Mouse (Mus musculus): Measurements from ENCODE around the gene Nfkbid. TPM values are rescaled to one million over a fixed set of nuclear protein-coding genes. Genes with fewer than 3 reads are reported as not detected.
A peak's percentile ranks its signal among the peaks of the same experiment; 100 is the strongest.

Gene Nfkbid
- polyA plus RNA-seq, 1 experiment = 0.42 TPM

DNA sequence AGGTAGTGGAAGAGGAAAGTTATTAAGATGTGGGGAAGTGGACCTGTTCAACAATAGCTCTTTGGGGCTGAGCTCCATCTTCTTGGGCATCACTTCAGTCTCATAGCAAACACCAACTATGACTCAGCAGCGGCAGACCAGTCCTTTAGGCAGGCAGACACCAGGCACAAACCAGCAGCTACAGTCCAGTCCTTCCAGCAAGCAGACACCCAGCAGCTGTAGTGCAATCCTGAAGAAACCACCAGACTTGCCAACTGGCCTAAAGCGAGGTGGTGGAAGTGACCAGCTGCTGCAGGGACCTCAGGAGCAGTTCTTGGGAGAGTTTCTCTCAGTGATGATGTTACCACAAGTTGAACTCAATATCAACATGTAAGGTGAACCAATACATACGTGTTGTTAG, 12.9 kb upstream of the Nfkbid start:
- Histone ChIP-seq H3K4me1 (ENCODE audit: control insufficient read depth, insufficient read depth, low read length) (no peaks in the 10 kb centered on the region), H3K27ac (ENCODE audit: insufficient read depth, low read length) (no peak overlapping the region), H3K4me3 (ENCODE audit: insufficient read depth, low read length) (no peak overlapping the region)
- TF ChIP-seq CTCF (IDR thresholded peaks at IDR 0.05; ENCODE audit: borderline replicate concordance, insufficient read depth, low read length) (no peak), POLR2A (IDR thresholded peaks at IDR 0.05; ENCODE audit: low read depth, low read length) (no peak)

DNA sequence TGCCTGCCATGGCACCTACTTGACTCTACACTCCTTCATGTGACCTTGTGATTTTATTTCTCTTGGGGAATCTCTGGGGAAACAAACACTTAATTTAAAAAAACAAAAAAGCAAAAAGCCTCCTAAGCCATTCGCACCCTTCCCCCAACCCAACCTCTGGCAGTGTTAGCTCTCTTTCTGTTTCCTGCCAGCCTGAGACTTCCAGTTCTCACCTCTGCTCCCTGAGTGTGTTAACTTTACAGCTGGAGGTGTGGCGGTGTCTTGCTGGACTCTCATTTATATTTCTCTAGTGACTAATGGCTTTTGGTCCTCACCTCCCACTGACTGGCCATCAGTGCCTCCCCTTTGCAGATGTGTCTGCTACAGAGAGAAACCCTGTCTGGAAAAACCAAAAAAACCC, 11.7 kb upstream of the Nfkbid start:
- no peak for TF ChIP-seq CTCF (IDR thresholded peaks at IDR 0.05; ENCODE audit: borderline replicate concordance, insufficient read depth, low read length)
- no peak for TF ChIP-seq POLR2A (IDR thresholded peaks at IDR 0.05; ENCODE audit: low read depth, low read length)
- Histone ChIP-seq H3K27ac (ENCODE audit: insufficient read depth, low read length) (no peak overlapping the region), H3K4me3 (ENCODE audit: insufficient read depth, low read length) (no peak overlapping the region), H3K4me1 (ENCODE audit: control insufficient read depth, insufficient read depth, low read length) (no peaks in the 10 kb centered on the region)

DNA sequence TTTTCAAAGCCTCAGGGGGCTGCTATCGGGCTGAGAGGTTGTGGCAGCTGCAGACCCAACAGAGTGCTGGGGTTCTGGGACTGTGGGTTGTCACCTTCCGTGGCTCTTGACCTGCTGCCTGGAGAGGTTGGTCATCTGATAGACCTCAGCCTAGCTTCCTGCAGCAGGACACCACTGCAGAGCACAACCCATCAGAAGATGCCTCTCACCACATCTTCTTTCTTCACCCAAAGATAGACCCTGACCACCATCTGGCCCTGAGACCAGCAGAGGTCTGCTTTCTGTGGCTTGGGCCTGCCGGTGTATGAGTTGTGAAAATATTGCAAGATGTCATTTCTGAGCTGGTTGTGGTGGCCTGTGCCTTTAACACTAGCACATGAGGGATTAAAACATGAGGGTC, 10.5 kb upstream of the Nfkbid start:
- Histone ChIP-seq H3K27ac (ENCODE audit: insufficient read depth, low read length) (no peak overlapping the region), H3K4me3 (ENCODE audit: insufficient read depth, low read length) (no peak overlapping the region), H3K4me1 (ENCODE audit: control insufficient read depth, insufficient read depth, low read length) (no peaks in the 10 kb centered on the region)
- TF ChIP-seq POLR2A (IDR thresholded peaks at IDR 0.05; ENCODE audit: low read depth, low read length) (no peak), CTCF (IDR thresholded peaks at IDR 0.05; ENCODE audit: borderline replicate concordance, insufficient read depth, low read length) (no peak)

DNA sequence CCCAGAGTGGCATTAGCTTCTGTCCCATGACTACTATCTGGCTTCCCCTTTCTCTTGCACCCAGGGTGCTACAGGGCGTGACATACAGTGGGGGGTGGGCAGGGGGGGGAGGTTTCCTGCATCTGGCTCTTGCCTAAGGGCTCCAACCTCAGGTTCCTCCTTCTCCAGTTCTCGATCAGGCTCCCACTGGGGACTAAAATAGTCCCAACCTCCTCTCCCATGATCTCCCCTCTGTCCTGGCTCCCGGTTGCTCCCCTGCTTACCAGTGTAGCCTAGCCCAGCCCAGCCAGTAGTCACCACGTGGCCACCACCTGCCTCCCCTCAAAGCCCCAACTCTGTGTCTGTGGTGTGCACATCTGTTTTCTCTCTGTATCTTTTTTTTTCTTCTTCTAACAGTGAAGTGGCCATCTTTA, 8.8 kb upstream of the Nfkbid start:
- H3K4me1 ChIP-seq (ENCODE audit: control insufficient read depth, insufficient read depth, low read length) = no peaks in the 10 kb centered on the region
- no peak for TF ChIP-seq CTCF (IDR thresholded peaks at IDR 0.05; ENCODE audit: borderline replicate concordance, insufficient read depth, low read length)
- no peak for TF ChIP-seq POLR2A (IDR thresholded peaks at IDR 0.05; ENCODE audit: low read depth, low read length)
- no peak overlapping the region for H3K27ac ChIP-seq (ENCODE audit: insufficient read depth, low read length)
- H3K4me3 ChIP-seq (ENCODE audit: insufficient read depth, low read length) = no peak overlapping the region

DNA sequence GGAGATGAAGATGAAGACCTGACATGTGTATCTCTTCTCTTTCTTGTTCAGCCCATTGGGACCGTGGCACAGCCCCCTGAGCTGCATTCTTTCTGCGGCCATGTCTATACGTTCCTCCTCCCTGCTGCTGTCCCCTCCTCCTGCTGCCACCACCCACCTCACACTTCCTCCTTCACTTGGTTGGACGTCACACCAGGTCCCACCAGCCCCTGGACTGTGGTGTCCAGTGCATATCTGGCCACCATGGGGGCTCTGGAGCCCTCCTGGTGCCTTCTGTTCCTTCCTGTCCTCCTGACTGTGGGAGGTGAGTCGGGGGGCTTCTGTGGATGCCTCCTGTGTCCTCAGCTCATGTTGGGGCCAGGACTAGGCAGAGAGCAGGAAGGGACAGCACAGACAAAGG, 7.9 kb upstream of the Nfkbid start, which contains the start of gene Tyrobp:
Gene Tyrobp (plus strand): TSS at position 165 of the 400 bp plus-strand sequence.
- Histone ChIP-seq H3K4me3 (ENCODE audit: insufficient read depth, low read length) (no peak within 1 kb of the TSS), H3K4me1 (ENCODE audit: control insufficient read depth, insufficient read depth, low read length) (no peaks in the 10 kb centered on the region), H3K27ac (ENCODE audit: insufficient read depth, low read length) (no peak within 1 kb of the TSS)
- no peak for TF ChIP-seq CTCF (IDR thresholded peaks at IDR 0.05; ENCODE audit: borderline replicate concordance, insufficient read depth, low read length)
- TF ChIP-seq POLR2A (IDR thresholded peaks at IDR 0.05; ENCODE audit: low read depth, low read length) = no peak

DNA sequence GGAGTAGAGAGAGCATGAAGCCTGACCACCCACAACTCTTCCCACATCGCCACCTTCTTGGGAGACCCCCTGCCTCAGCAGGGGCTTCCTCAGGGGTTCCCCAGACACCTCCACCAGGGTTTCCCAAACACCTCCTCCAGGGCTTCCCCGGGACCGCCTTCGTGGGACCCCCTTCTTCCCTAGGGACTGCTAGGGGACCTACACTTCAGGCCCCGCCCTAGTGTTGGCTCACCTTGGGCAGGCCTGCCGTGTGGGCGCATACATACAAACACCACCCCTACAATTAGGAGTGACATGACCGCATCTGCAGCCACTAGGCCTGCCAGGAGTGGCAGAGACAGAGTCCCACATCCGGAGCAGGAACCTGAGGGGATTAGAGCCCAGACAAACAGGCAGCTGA, 3.7 kb upstream of the Nfkbid start:
- peaks cover 3% of the 10 kb centered on the region; the same call in 1 of the 2 replicates for H3K4me1 ChIP-seq (ENCODE audit: control insufficient read depth, insufficient read depth, low read length)
- H3K27ac ChIP-seq (ENCODE audit: insufficient read depth, low read length) = no peak overlapping the region
- H3K4me3 ChIP-seq (ENCODE audit: insufficient read depth, low read length) = no peak overlapping the region
- TF ChIP-seq POLR2A (IDR thresholded peaks at IDR 0.05; ENCODE audit: low read depth, low read length) (no peak), CTCF (IDR thresholded peaks at IDR 0.05; ENCODE audit: borderline replicate concordance, insufficient read depth, low read length) (no peak)

DNA sequence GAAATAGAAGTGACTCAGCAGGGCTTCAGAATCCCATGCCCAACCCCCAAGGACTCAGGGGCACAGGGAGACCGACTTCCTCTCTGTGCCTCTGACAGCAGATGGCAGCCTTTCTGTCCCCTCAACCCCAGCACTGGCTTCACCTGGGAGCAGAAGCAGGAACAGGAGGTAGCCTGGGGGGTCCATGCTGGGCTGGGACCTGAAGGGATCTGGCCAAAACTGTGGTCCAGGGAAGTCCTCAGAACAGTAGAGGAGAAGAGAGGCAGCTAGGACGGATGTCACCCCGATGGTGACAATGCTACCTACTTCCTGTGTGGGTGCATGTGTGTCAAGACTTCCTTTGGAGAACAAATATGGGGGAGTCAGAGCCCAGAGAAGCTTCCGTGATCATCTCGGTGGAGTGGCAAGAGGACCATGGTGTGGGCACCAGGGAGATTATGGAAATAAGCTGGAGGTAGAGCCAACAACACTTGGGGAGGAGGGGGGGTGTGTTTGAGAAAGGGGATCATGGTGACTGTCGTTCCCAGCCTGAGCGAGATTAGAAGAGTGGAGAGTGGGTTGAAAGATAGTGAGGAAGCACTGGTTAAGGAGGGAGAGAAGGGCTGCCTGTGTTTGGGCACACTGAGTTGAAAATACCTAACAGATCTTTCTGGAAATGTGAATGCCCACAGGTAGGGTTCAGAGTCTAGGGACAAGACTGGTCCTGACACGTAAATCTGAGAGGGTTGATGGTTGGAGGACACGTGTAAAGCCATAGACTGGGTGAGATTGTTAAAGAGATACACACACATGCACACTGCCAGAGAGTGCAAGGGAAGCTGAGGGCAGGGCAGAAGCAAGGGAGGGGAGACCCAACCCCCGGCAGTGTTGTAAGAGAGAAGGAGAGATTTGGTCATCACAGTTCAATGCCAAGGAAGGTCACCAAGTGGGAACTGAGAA, 1.7 kb upstream of the Nfkbid start, which contains the start of gene Hcst:
Gene Hcst (minus strand): TSS at position 294 of the 939 bp plus-strand sequence.
- Histone ChIP-seq H3K4me1 (ENCODE audit: control insufficient read depth, insufficient read depth, low read length) (peaks cover 3% of the 10 kb centered on the region; the same call in 1 of the 2 replicates), H3K27ac (ENCODE audit: insufficient read depth, low read length) (no peak within 1 kb of the TSS), H3K4me3 (ENCODE audit: insufficient read depth, low read length) (no peak within 1 kb of the TSS)
- no peak for TF ChIP-seq CTCF (IDR thresholded peaks at IDR 0.05; ENCODE audit: borderline replicate concordance, insufficient read depth, low read length)
- TF ChIP-seq POLR2A (IDR thresholded peaks at IDR 0.05; ENCODE audit: low read depth, low read length) = no peak

DNA sequence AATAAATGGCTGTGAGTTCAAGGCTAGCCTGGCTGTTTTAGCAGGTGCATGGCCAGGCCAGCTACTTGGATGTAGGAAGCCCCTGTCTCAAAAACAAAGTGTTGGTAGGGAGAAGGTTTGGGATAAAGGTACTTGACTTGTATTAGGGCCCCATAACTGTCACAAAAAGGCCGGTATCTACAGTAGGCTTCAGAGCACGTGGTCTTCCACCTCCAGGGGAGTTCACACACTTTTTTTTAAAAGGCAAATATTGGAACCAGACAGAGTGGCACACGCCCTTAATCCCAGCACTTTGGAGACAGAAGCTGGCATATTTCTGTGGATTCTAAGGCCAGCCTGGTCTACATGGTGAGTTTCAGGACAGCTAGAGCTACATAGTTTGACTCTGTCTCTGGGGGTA, 859 bp upstream of the Nfkbid start:
- peaks cover 3% of the 10 kb centered on the region; the same call in 1 of the 2 replicates for H3K4me1 ChIP-seq (ENCODE audit: control insufficient read depth, insufficient read depth, low read length)
- TF ChIP-seq CTCF (IDR thresholded peaks at IDR 0.05; ENCODE audit: borderline replicate concordance, insufficient read depth, low read length) = no peak
- TF ChIP-seq POLR2A (IDR thresholded peaks at IDR 0.05; ENCODE audit: low read depth, low read length) = no peak
- H3K27ac ChIP-seq (ENCODE audit: insufficient read depth, low read length) = no peak overlapping the region
- no peak overlapping the region for H3K4me3 ChIP-seq (ENCODE audit: insufficient read depth, low read length)

DNA sequence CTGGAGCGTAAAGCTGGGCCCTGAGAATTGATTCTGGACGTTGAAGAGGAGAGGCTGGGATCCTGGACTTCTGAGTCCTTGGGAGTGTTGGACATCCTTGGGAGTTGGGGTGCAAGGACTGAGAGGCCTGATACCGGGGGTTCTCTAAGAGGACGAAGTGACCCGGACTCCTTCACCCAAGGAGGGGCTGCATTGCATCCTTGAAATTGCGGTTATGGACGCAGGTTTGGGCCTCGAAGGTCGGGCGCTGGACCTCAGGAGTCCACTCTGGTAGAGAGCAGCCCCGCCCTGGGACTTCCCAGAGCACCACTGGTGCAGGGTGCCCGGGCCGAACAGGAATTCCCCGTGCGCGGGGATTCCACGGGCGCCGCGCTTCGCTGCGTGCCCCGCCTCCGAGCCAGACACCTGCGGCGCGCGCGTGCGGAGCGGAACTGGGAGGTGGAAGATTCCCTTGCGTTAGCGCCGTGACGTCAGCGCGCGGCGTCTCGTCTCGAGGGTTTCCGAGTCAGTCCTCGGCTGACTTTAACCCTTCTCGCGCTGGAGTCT, 431 bp downstream of the Nfkbid start:
- H3K27ac ChIP-seq (ENCODE audit: insufficient read depth, low read length) = no peak overlapping the region
- H3K4me1 ChIP-seq (ENCODE audit: control insufficient read depth, insufficient read depth, low read length) = peaks cover 3% of the 10 kb centered on the region; the same call in 1 of the 2 replicates
- no peak for TF ChIP-seq CTCF (IDR thresholded peaks at IDR 0.05; ENCODE audit: borderline replicate concordance, insufficient read depth, low read length)
- TF ChIP-seq POLR2A (IDR thresholded peaks at IDR 0.05; ENCODE audit: low read depth, low read length) = no peak; the same call in 1 of the 2 replicates
- peak overlapping the region; percentile 53 for H3K4me3 ChIP-seq (ENCODE audit: insufficient read depth, low read length)

DNA sequence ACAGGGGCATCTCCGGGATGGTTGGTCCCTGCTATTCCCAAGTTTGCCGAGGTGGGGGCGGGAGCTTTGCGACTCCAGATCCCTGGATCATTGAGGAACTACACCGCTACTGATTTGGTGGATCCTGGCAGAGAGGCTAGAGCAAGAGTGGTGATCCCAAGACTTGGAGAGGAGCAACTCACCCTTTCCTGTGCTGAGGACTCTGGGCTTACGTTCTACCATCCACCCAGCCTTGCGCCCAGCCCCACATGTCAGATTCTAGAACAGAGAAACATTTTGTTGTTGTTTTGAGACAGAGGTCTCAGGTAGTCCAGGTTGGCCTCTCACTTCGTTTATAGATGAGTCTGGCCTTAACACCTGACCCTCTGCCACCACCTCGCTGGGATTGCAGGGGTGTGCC, 1.0 kb downstream of the Nfkbid start:
- Histone ChIP-seq H3K4me3 (ENCODE audit: insufficient read depth, low read length) (peak overlapping the region; percentile 53), H3K27ac (ENCODE audit: insufficient read depth, low read length) (no peak overlapping the region), H3K4me1 (ENCODE audit: control insufficient read depth, insufficient read depth, low read length) (peaks cover 3% of the 10 kb centered on the region; the same call in 1 of the 2 replicates)
- TF ChIP-seq CTCF (IDR thresholded peaks at IDR 0.05; ENCODE audit: borderline replicate concordance, insufficient read depth, low read length) = no peak
